Mouse (Mus musculus): Measurements from ENCODE around the gene Gprin3.

GRCm38 (mm10) chr6:59424871-59425740 lies 988 bp downstream of the Gprin3 start:
- no peak for TF ChIP-seq POLR2A (IDR thresholded peaks at IDR 0.05; ENCODE audit: borderline replicate concordance, extremely low read depth, low read depth, low read length)
- TF ChIP-seq CTCF (IDR thresholded peaks at IDR 0.05; ENCODE audit: insufficient read depth, low read length): no peak
